Mouse (Mus musculus) embryonic fibroblast, embryonic 13.5 days (primary cell): ENCODE measurements at regions not wholly inside any gene's neighbourhood (a gene's known extent, or its start where the extent isn't known, plus 50 kb on each side); places are given as distances from the start of the nearest gene placed in this dataset.

Source experiments
- CTCF ChIP-seq: IDR thresholded peaks from 2 replicates; pipeline ENCODE4 v1.5.1; 2011; ENCODE audit warnings: mild to moderate bottlenecking, control low read depth, low read length, moderate library complexity, borderline replicate concordance; ENCODE audit not compliant: insufficient read depth
- POLR2A ChIP-seq: IDR thresholded peaks from 2 replicates; pipeline ENCODE4 v1.6.1; 2011; ENCODE audit warnings: low read depth, mild to moderate bottlenecking, control low read depth, low read length, moderate library complexity

DNA sequence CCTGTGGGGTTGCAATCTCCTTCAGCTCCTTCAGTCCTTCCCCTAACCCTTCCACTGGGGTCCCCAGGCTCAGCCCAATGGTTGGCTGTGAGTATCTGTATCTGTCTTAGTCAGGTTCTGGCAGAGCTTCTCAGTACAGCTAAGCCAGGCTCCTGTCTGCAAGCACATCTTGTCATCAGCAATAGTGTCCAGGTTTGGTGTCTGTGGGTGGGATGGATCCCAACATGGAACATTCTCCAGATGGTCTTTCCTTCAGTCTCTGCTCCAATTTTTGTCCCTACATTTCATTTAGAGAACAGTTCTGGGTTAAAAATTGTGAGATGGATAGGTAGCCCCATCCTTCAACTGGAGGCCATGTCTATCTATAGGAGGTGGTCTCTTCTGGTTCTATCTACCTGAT, 494.2 kb downstream of the Mettl4 start:
- TF ChIP-seq POLR2A (no peak), CTCF (no peak)
